Mouse (Mus musculus): ENCODE results near the gene Fkbp4.

The Fkbp4 gene

DNA sequence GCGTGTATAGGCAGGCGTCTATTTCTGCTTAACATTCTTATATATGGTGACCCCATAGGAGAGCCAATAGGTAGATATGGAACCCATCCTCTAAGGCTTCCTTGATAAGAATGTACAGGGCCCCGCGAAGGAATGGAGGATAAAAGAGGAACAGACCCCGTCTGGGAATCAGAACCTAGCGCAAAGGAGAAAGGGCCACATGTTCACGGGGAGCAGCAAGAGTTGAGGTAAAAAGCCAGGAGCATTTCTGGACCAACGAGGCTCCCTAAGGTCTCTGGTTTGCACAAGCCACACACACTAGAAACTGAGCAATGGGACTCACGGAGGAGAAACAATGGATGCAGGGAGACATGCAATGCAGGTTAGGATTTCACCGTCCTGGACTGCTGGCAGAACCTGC is 1.2 kb downstream of the Fkbp4 start:
- DNase-seq (ENCODE audit: extremely low spot score, low read depth, low spot score), result no peak

DNA sequence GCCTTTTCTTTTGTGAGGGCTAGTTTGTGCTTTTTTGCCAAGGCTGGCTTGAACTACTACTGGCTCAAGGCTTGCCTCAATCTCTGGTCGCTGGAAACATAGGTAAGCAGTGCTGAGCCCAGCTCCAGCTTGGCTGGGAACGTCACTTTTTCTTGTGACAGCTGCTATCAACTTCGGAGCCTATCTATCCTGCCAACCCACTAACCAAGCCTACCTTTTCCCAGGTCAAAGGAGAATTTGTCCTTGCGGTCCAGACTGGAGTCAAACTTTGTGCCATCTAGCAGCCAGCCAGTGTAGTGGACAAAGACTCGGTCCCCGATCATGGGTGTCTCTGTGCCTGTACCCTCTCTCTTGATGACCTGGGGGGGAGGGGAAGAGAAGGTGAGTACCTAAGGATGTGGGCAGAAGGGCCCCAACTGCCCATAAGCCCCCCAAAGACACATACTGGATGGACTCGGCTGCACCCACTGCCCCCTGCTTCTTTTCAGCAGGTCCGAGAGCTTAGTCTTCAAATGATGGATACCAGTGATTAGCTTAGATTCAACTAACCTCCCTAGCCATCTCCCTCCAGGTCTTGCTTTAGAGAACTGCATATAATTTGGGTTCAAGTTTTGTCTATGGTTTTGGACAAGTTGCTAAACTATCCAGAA is 2.0 kb downstream of the Fkbp4 start:
- DNase-seq (ENCODE audit: extremely low spot score, low read depth, low spot score), result no peak

DNA sequence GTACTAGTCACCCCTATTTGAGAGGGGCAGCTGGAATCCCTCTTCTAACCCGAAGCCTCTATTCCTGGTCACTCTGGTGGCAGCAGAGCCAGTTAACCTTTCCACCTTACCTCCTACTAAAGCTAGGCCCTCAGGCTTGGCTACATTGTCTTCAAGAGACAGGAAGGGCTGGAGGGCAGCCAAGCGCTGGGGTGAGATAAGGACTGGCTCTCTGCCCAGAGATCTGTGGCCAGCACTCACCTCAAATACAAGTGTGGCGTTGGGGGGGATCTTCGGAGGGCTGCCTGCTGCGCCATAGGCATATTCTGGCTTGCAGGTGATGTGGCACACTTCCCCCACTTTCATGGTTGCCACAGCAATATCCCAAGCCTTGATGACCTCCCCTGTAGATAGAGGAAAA is 3.0 kb downstream of the Fkbp4 start:
- no peak for DNase-seq (ENCODE audit: extremely low spot score, low read depth, low spot score)

DNA sequence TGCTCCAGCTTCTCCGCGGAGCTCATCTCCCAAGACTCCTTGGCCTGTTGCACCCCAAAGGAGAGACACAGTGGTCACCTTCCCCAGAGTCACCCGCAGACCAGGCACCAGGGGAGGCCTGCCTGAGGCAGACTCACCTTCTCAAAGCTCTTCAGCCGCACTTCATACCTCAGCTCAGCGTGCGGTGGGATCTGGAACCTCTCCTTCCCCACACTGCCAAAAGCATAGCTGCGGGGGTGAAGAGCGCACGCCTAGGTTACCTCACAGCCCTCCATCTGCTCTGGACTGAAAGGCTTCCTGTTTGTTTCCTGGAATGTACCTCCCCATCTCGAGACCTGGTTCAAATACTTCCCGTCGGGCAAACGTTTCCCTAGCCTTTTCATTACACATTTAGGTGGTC is 4.9 kb downstream of the Fkbp4 start:
- DNase-seq (ENCODE audit: extremely low spot score, low read depth, low spot score), result no peak

DNA sequence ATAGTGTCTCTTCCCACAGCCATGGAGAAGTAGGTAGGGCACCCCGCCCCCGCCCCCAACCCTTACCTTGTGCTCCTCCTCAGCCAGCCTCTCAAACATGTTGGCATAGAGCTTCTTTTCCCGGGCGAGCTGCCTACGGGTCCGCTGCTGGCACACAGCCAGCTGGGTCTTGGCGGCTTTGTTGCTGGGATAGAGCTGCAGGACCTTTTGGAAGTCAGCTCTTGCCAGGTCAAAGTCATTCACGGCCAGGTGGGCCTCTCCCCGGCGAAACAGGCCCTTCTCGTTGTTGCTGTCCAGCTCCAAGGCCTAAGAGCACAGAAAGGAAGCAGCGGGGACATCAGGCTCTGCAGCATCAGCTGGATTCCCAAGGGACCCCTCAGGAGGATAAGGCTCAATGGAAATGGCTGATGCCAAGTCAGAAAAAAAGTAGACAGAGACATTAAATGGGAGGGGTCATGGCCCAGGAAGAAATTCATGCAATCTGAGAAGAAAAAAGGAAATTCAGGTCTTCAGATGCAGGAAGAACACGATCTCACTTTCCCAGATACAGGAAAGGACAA is 6.0 kb downstream of the Fkbp4 start:
- no peak for DNase-seq (ENCODE audit: extremely low spot score, low read depth, low spot score)

DNA sequence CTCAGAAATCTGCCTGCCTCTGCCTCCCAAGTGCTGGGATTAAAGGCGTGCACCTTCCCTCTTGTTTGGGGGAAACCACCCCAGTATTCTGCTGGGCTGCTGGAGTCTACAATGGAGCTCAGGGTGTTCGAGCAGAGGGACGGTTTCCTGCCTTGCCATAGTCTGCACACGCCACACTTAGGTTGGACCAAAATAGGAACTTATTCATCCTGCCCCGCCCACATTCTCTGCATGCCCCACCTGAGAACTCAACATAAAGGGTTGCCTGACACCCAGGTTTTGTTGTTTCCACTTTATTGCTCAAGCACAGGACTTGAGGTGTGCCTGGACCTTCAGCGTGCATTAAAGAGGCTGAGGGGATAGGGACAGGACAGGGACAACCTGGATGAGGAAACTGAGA is 8.7 kb downstream of the Fkbp4 start:
- DNase-seq (ENCODE audit: extremely low spot score, low read depth, low spot score), result no peak

DNA sequence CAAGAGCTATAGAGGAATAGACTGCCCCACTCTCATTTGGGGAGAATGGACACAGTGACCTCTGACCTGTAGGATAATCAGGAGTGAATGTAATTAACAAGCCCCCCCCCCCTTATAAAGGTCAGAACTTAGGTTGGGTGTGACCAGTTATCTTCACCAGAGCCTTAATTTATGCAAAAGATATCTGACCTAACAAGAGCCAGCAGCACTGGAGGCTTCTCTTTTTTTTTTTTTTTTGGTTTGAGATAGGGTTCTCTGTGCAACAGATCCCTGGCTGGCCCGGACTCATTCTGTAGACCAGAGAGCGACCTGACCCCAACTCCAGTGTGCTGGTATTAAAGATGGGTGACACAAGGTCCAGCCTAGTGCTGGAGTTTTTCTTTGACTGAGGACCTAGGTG is 9.2 kb downstream of the Fkbp4 start:
- DNase-seq (ENCODE audit: extremely low spot score, low read depth, low spot score), result no peak

DNA sequence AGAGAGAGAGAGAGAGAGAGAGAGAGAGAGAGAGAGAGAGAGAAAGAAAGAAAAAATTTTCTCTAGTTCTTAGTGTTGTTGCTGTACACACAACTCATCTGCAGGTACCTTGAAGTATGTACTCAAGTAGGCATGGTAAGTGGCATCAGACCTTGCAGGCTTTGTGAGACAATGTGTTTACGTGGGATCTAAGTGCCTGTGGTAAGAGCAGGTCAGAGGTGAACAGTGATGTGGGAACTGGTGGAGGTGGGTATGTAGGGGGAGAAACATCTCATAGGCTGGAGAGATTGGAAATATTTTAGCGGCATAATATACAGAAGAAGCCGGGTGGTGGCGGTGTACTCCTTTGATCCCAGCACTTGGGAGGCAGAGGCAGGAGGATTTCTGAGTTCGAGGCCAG is 10.9 kb downstream of the Fkbp4 start:
- DNase-seq (ENCODE audit: extremely low spot score, low read depth, low spot score), result no peak

DNA sequence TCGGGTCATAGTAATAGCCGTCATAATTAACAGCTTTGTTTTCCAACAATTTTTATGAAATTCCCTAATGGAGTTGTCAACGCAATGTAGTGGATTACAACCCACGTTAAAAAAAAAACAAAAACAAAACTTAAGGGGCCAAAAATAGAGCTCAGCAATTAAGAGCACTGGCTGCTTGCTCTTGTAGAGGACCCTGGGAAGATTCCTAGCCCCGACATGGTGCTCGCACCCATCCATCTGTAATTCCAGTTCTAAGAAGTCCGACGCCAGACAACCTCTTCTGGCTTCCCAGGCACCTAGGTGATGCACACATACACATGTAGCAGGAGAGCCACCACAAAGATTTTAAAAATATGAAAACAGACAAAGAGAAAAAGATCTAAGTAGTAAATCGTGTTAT is 13.4 kb downstream of the Fkbp4 start:
- no peak for DNase-seq (ENCODE audit: extremely low spot score, low read depth, low spot score)

DNA sequence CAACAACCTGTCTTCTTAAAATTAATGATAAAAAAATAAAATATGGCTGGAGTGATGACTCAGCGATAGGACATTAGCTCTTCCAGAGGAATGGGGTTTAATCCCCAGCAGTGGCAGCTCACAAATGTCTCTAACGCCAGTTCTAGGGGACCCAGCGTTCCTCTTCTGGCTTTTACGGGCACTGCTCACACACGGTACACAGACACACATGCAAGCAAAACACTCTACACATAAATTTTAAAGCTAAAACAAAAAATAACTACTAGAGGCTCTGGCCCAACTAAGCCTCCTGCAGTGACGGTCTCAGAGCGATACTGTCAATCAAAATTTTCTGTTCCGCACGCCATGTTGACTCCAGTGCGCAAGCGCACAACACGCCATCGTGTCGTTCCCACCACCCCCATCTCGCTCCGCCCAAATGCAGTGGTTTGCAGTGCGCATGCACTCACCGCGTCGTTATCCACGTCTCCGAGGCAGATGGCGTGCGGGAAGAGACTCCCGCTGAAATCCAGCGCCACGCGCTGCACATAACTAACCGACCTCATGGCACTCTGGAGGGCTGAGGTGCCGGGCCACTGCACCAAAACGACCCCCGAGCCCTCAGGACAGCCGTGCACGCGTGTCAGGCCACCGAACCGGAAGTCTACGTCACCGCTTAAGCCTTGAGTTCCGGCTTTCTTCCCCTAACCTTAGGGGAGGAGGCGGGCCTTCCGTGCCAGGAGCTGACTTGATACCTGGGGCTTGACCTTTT is 14.0 kb downstream of the Fkbp4 start, which contains the start of gene Itfg2:
Gene Itfg2, minus strand, starts transcription at position 663 of the 751 bp plus-strand sequence.
- DNase-seq (ENCODE audit: extremely low spot score, low read depth, low spot score), result peak; percentile 96

DNA sequence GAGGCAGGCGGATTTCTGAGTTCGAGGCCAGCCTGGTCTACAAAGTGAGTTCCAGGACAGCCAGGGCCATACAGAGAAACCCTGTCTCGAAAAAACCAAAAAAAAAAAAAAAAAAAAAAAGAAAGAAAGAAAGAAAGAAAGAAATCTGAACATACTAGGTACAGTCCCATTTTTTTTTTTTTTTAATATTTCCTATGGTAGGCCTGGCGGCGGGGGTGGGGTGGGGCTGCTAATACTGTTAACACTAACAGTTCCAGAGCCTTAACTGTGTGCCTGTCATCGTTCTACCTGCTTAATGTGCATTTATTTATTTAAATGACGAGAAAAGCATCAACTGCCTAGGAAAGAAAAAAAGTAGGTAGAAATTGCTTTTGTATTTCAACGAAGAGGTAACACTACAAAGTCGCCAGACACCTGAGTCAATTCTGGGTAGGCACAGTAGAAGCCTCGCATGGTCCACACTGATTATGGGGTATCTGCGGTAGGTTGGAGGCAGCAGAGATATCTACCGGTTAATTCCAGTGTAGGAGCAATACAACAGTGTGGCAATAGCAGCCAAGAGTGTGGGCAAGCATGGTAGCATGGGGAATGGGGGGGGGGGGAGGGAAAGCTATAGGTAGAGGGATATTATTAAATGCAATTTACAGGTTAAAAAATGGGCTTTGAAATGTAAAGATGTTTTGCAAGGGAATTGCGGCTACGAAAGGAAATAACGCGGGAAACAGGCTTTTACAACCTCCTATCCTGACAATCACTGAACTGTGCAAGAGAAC is 14.8 kb downstream of the Fkbp4 start:
- DNase-seq (ENCODE audit: extremely low spot score, low read depth, low spot score), result no peak

DNA sequence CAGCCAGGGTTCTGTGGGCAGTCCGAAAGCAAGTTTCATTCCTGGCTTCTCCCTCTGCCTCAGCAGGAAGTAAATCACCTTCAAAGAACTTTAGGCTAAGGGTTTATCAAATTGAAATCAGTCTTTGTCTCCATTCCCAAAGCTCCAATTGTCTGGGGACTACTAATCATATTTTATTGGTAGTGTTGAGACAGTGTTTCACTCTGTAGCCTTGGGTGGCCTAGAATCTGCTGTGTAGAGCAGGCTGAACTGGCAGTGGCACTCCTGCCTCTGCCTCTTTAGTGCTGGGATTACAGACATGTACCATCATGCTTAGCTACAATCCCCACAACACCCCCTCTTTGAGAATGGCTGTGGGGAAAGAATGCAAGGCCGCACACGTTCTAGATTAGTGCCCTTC is 17.0 kb downstream of the Fkbp4 start:
- DNase-seq (ENCODE audit: extremely low spot score, low read depth, low spot score), result no peak

DNA sequence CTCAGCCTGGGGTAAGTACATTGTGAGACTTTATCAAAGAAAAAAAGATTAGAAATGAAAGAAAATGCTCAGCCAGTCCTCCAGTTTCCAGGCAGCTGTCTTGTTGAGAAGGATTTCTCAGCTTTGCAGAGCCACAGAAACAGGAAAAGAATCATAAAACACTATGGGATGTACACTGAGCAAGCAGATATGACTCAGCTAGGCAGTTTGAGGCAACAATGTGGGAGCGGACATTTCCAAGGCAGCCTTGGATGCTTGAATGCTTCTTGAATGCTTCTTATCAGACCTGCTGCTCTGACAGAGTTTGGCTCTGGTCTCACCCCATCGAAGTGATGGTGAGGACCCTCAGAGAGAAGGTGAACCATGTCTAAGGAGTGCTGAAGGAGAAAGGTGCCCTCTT is 17.4 kb downstream of the Fkbp4 start:
- no peak for DNase-seq (ENCODE audit: extremely low spot score, low read depth, low spot score)

DNA sequence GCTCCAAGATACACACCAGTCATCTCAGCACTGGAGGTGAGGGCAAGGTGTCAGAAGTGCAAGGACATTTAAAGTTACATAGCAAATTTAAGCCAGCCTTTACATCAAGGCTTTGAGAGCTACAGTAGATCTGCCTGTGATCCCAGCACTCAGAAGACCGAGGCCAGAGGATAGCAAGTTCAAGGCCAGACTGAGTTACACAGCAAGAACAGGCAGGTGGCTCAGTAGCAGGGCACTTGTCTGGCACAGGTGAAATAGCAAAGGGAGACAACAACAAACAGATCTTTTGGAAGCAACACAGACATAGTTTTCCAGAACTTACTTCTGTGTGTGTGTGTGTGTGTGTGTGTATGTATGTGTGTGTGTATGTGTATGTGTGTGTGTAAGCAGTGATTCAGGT is 20.4 kb downstream of the Fkbp4 start:
- DNase-seq (ENCODE audit: extremely low spot score, low read depth, low spot score), result no peak

DNA sequence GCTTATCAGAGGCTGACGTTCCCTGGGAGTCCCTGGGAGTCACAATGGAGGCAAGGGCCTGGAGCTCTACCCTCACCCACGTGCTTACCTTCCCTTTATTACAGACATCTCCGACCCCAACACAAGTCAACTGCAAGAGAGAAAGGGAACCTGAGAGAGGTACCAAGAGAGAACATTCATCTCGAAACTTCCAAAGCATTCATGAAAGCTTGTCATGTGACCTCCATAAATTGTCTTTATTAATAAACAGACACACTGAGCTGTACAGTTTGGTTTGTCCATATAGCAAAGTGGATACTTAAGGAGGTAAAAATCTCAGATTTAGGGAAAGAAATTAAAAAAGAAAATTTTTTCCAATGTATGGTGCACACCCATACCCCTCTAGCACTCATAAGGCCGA is 22.3 kb downstream of the Fkbp4 start:
- no peak for DNase-seq (ENCODE audit: extremely low spot score, low read depth, low spot score)

DNA sequence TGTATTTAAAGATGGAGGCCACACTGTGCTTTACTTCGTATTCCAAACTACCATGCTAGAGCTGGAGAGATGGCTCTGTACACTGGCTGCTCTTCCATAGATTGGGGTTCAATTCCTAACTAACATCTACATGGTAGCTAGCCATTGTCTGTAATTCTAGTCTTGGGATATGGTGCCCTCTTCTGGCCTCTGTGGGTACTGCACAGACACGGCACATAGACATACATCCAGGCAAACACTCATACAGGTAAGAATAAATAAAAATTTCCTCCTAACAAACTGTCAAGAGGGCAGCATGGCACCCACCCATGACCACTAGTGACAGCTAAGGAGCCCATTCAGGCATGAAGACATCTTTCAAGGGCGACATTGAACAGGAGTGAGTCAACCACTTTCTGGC is 27.4 kb downstream of the Fkbp4 start:
- peak; percentile 72 for DNase-seq (ENCODE audit: extremely low spot score, low read depth, low spot score)

DNA sequence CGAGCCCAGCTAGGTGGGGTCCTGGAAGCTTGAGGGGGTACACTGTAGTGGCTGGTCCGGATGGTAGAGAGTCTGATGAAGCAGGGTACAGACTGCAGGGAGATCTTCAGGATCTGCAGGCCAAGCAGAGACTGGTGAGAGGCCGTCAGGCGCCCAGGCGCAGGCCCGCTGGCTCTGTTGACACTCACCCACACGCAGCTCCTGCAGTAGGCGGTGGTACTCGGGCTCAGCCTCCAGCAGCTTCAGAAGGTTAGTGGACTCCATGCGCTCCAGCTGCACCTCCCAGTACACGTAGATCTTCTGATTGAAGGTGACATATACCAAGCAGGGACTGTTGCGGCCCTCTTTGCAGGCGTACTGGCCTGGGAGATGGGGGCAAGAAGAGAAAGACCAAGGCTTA is 28.2 kb downstream of the Fkbp4 start:
- DNase-seq (ENCODE audit: extremely low spot score, low read depth, low spot score), result no peak

DNA sequence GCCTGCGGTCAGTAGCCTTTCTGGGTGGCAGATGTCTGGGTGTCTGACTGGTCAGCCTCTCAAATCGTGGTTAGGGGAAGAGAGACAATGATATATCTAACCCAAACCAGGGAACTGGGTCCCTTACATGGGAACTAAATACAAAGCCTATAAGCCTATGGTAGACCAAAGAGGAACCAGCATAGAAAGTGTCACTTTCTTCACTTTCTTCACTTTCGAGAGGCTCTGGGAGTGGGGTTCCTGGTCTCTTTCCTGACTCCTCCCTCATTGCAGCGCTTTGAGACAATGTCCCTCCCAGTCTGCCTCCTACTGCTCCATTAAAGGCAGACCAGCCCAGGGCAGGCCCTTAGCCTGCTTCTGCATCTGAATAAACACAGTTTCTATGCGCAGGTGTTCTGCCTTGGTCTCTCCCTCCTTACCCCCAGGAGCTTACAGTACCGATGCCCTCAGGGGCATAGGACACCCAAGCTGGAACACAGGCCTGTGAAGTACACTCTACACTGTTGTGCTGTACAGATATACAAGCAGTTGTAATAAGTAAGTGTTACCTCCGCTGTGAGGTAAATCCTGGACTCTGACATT is 29.8 kb downstream of the Fkbp4 start:
- DNase-seq (ENCODE audit: extremely low spot score, low read depth, low spot score), result no peak

DNA sequence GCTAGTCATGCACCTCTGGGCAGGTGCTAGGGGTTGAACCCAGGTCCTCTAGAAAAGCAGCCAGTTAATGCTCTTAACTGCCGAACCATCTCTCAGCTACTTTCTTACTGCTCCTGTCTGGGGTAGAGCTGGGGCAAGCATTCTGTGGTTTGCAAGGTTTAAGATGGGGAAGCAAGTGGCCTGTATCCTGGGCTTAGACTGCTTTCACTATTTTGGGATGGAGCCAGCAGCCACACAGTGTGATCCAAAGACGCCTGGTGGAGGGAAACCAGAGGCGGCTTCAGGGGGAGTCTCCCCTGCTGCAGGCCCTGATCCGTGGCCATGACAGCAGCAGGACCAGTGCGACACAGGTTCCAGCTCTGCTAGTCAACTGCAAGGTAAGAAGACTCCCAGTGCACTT is 33.8 kb downstream of the Fkbp4 start:
- no peak for DNase-seq (ENCODE audit: extremely low spot score, low read depth, low spot score)

DNA sequence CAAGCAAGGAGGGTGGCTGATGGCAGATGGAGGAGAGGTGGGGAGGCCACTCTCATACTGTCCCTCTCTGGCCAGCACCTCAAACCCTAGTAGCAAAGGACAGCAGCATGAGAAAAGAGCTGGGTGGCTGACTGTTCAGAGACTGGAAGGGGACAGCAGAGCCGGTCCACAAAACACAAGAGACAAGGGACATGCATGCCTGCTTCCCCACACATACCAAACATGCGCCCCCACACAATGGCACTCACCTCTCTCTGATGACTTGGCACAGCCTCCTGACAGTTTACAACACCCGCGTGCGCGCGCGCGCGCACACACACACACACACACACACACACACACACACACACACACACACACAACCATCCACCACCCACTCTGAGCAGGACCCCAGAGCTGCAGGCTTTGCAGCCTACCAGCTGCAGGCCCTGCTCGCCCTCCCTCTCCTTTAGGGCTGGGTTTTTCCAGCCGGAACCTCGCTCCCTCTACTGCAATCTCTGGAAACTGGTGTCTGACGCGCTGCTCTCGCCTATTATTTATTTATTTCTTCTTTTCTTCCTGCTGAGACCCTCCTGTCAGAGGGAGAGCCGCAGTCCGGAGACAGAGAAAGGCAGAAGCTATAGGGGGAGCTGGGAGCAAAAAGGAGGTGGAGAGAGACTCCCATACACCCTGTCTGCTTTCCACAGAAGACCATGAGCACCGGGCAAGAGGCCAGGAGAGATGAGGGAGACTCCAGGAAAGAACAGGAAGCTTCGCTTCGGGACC is 38.9 kb downstream of the Fkbp4 start:
- DNase-seq (ENCODE audit: extremely low spot score, low read depth, low spot score), result no peak

DNA sequence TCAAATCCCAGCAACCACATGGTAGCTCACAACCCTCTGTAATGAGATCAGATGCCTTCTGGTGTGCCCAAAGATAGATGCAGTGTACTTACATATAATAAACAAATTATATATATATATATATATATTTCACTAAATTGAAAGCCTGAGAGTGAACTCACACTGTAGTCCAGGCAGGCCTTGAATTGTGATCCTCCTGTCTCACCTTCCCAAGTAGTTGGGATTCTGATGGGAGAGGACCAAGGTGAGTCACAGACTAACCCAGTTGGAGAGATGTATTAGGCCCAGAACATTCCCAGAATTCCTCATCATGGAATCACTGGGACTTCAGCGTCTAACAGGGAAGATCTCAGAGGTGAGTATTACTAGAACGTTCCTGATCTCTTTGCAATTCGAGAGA is 39.5 kb downstream of the Fkbp4 start, which contains the start of gene Nrip2:
Gene Nrip2, plus strand, starts transcription at position 301 of the 400 bp plus-strand sequence.
- no peak for DNase-seq (ENCODE audit: extremely low spot score, low read depth, low spot score)

Measured in hindlimb bud, embryonic 11.5 days (tissue).